ENCODE assay signal across 8 mouse cellular contexts in genomic region chr11:8601411-8601821, GRCm38 (mm10).
A peak's percentile ranks its signal among the peaks of the same experiment; 100 is the strongest.
DNase-seq lines count a peak whose midpoint lies in the region; ATAC-seq lines count a peak whose summit lies in the region.
"Had no signal": no experiment of that assay in that cellular context is flagged by ENCODE, and none has a peak within 500 bp of the region (broad histone marks: within the 10 kb centered on the region; RNA-seq: fewer than 3 reads in every experiment).

No protein-coding gene starts in this region.

- H3K27me3 ChIP-seq in limb, embryonic 13.5 days: no peaks in the 10 kb centered on the region

- H3K4me1 ChIP-seq in limb, embryonic 13.5 days: peaks cover 29% of the 10 kb centered on the region

- intact Hi-C loops in left cerebral cortex, postnatal 4 days (cut with DNase I): no loop called here
- intact Hi-C loops in left cerebral cortex, postnatal 14 days (cut with DNase I): no loop called here

- H3K9ac ChIP-seq in limb, embryonic 13.5 days: no peak overlapping the region

- WGBS in limb, embryonic 13.5 days: 74% methylated on average over 7 of the region's 7 CpGs

- peak overlapping the region; percentile 61; the same call in 1 of the 2 replicates for H3K27ac ChIP-seq in limb, embryonic 13.5 days

- no peak overlapping the region for H3K4me3 ChIP-seq in limb, embryonic 13.5 days

- H3K4me2 ChIP-seq in limb, embryonic 13.5 days (replicated peaks): no peak overlapping the region

- no peaks in the 10 kb centered on the region for H3K9me3 ChIP-seq in limb, embryonic 13.5 days

- peaks cover 82% of the 10 kb centered on the region for H3K36me3 ChIP-seq in limb, embryonic 13.5 days

- peak; percentile 62 for DNase-seq in left cerebral cortex, postnatal 4 days
- DNase-seq in left cerebral cortex, postnatal 14 days (ENCODE audit: low spot score in 2 of 2): no peak
- peak; percentile 26 for DNase-seq in embryo, embryonic 9.5 days (ENCODE audit: extremely low spot score)
- peak; percentile 14 to 16 for DNase-seq in thymus, adult 18-20 months
- no peak for DNase-seq in frontal cortex, postnatal 25 days (ENCODE audit: low spot score in 2 of 2)
- DNase-seq in urinary bladder, postnatal 4 days (ENCODE audit: low spot score in 2 of 2): no peak
- DNase-seq: kidney, postnatal 25 days had no signal

- ATAC-seq in limb, embryonic 13.5 days (ENCODE audit: low FRiP score, low read depth): no peak

Comparison
In these comparisons a context has a peak if more than half of its experiments do, and no peak if none do; other contexts are left out.
1. DNase-seq: peak in left cerebral cortex, postnatal 4 days (single experiment), embryo, embryonic 9.5 days (single experiment) and thymus, adult 18-20 months (2 of 2); none in left cerebral cortex, postnatal 14 days (0 of 2), frontal cortex, postnatal 25 days (0 of 2) and urinary bladder, postnatal 4 days (0 of 2).